Mouse (Mus musculus) ES-E14 (cell line): ENCODE results near the gene Rhoj. TPM values are rescaled to one million over a fixed set of nuclear protein-coding genes. Genes with fewer than 3 reads are reported as not detected.

Source experiments
- DNase-seq: peaks from one replicate; pipeline ENCODE4 v3.0.0-alpha.2; 2013; ENCODE audit warnings: low read depth, low spot score
- H3K27ac ChIP-seq: 2 replicates; pipeline ENCODE4 v1.5.1; 2012; ENCODE audit warnings: low read depth, mild to moderate bottlenecking, low read length, moderate library complexity, mixed read lengths; ENCODE audit not compliant: poor library complexity, insufficient read depth, severe bottlenecking
- H3K36me3 ChIP-seq: 2 replicates; pipeline ENCODE4 v1.6.1; 2012; ENCODE audit warnings: mild to moderate bottlenecking, low read length, moderate library complexity, mixed read lengths; ENCODE audit not compliant: control insufficient read depth, poor library complexity, insufficient read depth, severe bottlenecking
- H3K4me1 ChIP-seq, 2 experiments: fragments of 150-350 bp in 1 of 2; sonication (generic) in 1 of 2; 2 replicates each; pipeline ENCODE4 v1.6.1; 2012; ENCODE audit warnings: low read length in 2 of 2, mild to moderate bottlenecking in 1 of 2, mixed read lengths in 1 of 2; ENCODE audit not compliant: control insufficient read depth in 2 of 2, insufficient read depth in 2 of 2, poor library complexity in 1 of 2
- H3K4me3 ChIP-seq, 2 experiments: fragments of 150-350 bp in 1 of 2; sonication (generic) in 1 of 2; 2 replicates each; pipeline ENCODE4 v1.5.1; 2012; ENCODE audit warnings: low read length in 2 of 2, low read depth in 1 of 2, mild to moderate bottlenecking in 1 of 2, mixed read lengths in 1 of 2; ENCODE audit not compliant: insufficient read depth in 1 of 2, poor library complexity in 1 of 2, severe bottlenecking in 1 of 2
- H3K9ac ChIP-seq: 2 replicates; pipeline ENCODE4 v1.6.1; 2012; ENCODE audit warnings: low read depth, mild to moderate bottlenecking, low read length, mixed read lengths; ENCODE audit not compliant: poor library complexity, insufficient read depth, severe bottlenecking
- H3K9me3 ChIP-seq: fragments of 150-350 bp; sonication (generic); 2 replicates; pipeline ENCODE4 v1.6.1; 2012; ENCODE audit warnings: low read depth, mild to moderate bottlenecking, low read length; ENCODE audit not compliant: control insufficient read depth, insufficient read depth
- CHD2 ChIP-seq: IDR thresholded peaks from 2 replicates; pipeline ENCODE4 v1.6.1; 2014; ENCODE audit warnings: mild to moderate bottlenecking, low read depth, low read length, inconsistent platforms
- HCFC1 ChIP-seq: IDR thresholded peaks from 2 replicates; pipeline ENCODE4 v1.6.1; 2012; ENCODE audit warnings: low read length, inconsistent platforms, borderline replicate concordance; ENCODE audit not compliant: insufficient read depth
- MAFK ChIP-seq: IDR thresholded peaks from 2 replicates; pipeline ENCODE4 v1.6.1; 2014; ENCODE audit warnings: mild to moderate bottlenecking, low read depth, low read length, inconsistent platforms; ENCODE audit not compliant: insufficient read depth
- ZC3H11A ChIP-seq: IDR thresholded peaks from 2 replicates; pipeline ENCODE4 v1.6.1; 2012; ENCODE audit warnings: low read depth, mild to moderate bottlenecking, inconsistent platforms, low read length, borderline replicate concordance
- ZNF384 ChIP-seq: IDR thresholded peaks from 2 replicates; pipeline ENCODE4 v1.6.1; 2012; ENCODE audit warnings: low read depth, low read length, inconsistent platforms
- in situ Hi-C, 2 experiments: fragments of 600-800 bp; cut with MboI; formaldehyde crosslinking; loops; one replicate each; pipeline ENCODE4 v1.15.1; 2025; ENCODE audit warnings: low sequenced_read_pairs in 2 of 2, inconsistent platforms in 1 of 2; ENCODE audit not compliant: unreplicated experiment in 2 of 2
- total RNA-seq: library from RNA; depleted of rRNA; stranded (reverse); fragments of 300-350 nt; gene quantifications from 2 replicates; pipeline ENCODE4 v1.2.3, GENCODE M21; 2012

The Rhoj gene
- total RNA-seq, 1 experiment = 0.80 TPM

DNA sequence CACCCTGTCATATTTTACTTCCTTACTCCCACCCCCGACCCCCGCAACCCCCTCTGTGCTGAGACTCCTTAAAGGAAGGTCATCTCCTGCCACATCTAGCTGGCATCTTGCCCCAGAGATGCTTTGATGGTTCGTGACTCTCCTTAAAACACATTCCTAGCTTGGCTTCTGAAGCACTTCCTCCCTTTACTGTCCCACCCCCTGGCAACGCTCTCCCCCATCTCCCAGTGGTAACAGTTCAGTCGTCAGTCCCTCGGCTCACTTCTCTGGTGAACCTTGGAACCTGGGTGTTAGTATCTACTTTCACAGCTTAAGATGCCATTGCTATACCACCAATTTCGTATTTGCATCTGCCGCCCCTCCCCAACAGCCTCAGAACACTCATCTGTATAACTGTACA is 3.8 kb downstream of the Rhoj start:
- Histone ChIP-seq H3K27ac (no peak overlapping the region), H3K4me3 (no peak overlapping the region), H3K4me1 (no peaks in the 10 kb centered on the region), H3K9me3 (no peaks in the 10 kb centered on the region), H3K36me3 (no peaks in the 10 kb centered on the region), H3K9ac (no peak overlapping the region)
- no peak for TF ChIP-seq MAFK
- no peak for TF ChIP-seq ZNF384
- TF ChIP-seq ZC3H11A = no peak
- no peak for TF ChIP-seq CHD2
- TF ChIP-seq HCFC1 = no peak
- DNase-seq = no peak
- in situ Hi-C loops = no loop called here

DNA sequence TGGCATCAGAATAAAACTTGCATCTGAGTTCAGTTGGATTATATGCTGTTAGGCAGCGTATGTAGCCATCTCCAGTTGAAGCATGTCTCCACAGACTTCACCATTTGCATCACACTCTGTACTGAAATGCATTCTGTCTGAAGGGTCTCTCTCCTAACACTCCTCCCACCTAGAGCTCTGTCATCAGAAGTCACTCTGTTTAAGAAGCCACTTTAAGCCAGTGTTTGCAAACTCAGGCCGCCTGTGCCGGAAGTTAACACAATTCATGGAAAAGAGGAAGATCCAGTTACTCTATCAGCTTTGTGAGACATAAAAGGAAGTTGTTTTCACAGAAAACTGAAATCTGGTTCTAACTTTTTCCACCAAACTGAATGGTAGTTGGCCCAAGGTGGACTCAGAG is 5.9 kb downstream of the Rhoj start:
- TF ChIP-seq ZNF384 = no peak
- TF ChIP-seq CHD2 = no peak
- TF ChIP-seq MAFK = no peak
- no peak for TF ChIP-seq HCFC1
- no peak for TF ChIP-seq ZC3H11A
- DNase-seq = no peak

DNA sequence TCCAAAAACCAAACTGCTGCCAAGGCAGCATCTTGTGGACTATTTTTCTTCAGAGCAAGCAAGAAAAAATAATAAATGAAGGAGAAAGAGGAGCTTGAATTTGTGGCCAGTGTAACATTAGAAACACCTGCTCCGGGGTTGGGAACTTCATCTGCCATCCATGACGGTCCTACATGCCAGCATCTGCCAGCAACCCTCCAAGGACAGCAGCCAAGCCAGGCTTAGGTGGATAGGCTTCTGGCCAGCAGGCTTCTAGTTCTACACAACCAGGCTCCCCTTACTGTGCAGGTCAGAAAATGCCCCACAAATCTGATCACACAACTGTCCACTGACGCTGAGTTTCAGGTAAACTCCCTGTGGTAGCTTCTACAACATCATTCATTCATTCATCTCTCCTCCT is 7.7 kb downstream of the Rhoj start:
- no peaks in the 10 kb centered on the region for H3K36me3 ChIP-seq
- TF ChIP-seq ZC3H11A = no peak
- TF ChIP-seq MAFK = no peak
- no peak for TF ChIP-seq CHD2
- TF ChIP-seq HCFC1 = no peak
- no peak for DNase-seq

More for the DNA sequence above, 5.9 kb downstream of the Rhoj start:
- Histone ChIP-seq H3K27ac (no peak overlapping the region), H3K9ac (no peak overlapping the region), H3K4me1 (no peaks in the 10 kb centered on the region), H3K36me3 (no peaks in the 10 kb centered on the region), H3K9me3 (no peaks in the 10 kb centered on the region), H3K4me3 (no peak overlapping the region)
- in situ Hi-C loops = no loop called here

DNA sequence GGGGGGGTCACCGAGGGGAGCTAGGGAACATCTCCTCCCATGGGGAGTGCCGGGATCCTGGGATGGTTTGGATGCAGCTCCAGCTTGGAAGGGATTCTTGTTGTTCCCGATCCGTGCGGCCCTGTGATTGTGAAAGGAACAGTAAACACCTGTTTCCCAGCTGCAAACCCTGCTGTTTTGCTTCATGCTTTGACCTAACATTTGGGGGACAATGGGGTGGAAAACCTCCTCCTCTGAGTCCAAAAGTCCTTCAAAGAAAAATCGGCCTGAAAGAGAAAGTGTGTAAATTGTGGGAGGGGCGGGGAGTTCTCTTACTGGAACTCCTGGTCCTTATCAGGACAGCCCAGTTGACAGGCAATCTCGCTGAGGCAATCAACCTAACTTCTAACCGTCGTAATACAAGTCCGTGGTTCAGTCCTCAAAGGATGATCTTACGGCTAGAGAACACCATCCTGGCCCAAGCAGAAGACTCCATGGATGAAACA is 12.4 kb downstream of the Rhoj start:
- Histone ChIP-seq H3K9me3 (no peaks in the 10 kb centered on the region), H3K9ac (no peak overlapping the region), H3K27ac (no peak overlapping the region), H3K4me1 (no peaks in the 10 kb centered on the region), H3K4me3 (no peak overlapping the region), H3K36me3 (no peaks in the 10 kb centered on the region)
- TF ChIP-seq ZC3H11A = no peak
- TF ChIP-seq HCFC1 = no peak
- no peak for TF ChIP-seq MAFK
- no peak for TF ChIP-seq CHD2
- TF ChIP-seq ZNF384 = no peak
- no peak for DNase-seq
- in situ Hi-C loops = no loop called here

More for the DNA sequence above, 7.7 kb downstream of the Rhoj start:
- Histone ChIP-seq H3K4me3 (no peak overlapping the region), H3K9ac (no peak overlapping the region), H3K9me3 (no peaks in the 10 kb centered on the region), H3K27ac (no peak overlapping the region), H3K4me1 (no peaks in the 10 kb centered on the region)
- in situ Hi-C loops = no loop called here

DNA sequence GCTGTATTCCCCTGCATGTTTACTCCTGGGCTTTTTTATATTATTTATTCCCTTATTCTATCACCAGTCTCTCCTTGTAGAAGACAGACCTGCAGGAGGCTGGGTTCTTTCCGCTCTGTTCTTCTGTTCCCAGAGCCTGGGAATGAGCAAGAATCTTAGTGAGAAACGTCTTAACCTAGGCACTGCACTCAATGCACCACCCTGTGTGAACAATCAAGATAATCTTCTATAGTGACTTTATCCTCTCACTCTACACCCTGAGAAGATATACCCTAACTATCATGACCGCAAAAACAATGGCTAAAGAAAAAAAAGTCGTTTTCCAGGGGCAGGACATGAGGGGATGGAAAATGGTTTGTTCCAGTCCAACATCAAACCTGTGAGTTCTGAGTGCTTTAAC is 13.1 kb downstream of the Rhoj start:
- TF ChIP-seq MAFK = no peak
- Histone ChIP-seq H3K4me1 (no peaks in the 10 kb centered on the region), H3K9ac (no peak overlapping the region), H3K36me3 (no peaks in the 10 kb centered on the region), H3K9me3 (no peaks in the 10 kb centered on the region), H3K27ac (no peak overlapping the region), H3K4me3 (no peak overlapping the region)
- in situ Hi-C loops = no loop called here
- DNase-seq = no peak
